Mouse (Mus musculus): Measurements from ENCODE around the gene Epb41l4b. TPM values are rescaled to one million over a fixed set of nuclear protein-coding genes. Genes with fewer than 3 reads are reported as not detected.

Gene Epb41l4b
- polyA plus RNA-seq (2015; fragmentation: Nextera tagmentation; extraction: Ambion mirVana): 4.5 and 6.5 TPM in 2 replicates

DNA sequence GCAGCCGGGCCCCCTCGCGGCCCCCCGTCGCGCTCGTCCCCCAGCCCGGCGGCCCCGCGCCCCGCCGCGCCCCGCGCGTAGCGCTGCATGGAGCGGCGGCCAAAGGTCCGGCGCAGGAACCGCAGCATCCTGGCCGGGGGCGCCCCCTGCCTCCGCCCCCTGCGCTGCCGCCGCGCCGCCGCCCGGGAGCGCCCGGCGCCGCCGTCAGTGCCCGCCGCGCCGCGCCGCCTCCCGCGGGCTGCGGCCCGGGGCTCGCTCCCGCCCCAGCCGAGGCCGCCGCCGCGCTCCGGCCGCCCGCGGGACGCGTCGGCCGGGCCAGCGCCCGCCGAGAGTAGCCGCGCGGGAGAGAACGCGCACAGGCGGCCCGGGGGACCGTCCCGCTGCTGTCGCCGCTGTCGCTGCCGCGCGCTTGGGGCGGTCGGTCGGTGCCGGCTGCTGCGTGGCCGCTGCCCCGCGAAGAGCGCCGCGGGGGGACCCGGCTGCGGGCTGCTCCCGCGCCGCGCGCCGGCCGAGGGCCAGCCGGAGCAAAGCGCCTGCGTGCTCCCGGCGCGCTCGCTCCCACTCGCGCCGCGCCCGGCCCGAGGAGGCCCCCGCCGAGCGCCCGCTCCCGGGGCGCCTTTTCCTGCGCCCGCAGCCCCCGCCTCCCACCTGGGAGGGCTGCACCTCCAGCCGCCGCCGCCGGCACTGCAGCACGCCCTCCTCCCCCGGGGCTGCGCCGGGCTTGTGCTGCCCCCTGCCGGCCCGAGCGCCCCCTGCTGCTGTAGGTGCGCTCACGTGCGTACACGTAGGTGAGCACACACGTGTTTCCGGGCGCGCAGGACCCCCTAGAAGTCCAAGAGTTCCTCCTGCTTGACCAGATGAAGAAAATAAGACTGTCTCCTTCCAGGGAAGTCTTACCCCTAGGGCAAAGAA, at the start of gene Epb41l4b:
Gene Epb41l4b (minus strand): TSS at position 412 of the 912 bp plus-strand sequence.
- WGBS: under 1% methylated on average over 66 of the region's 142 CpGs
- peak within 1 kb of the TSS; percentile 80 for H3K27ac ChIP-seq (replicated peaks)
- peaks cover 39% of the 10 kb centered on the region for H3K4me1 ChIP-seq
- H3K4me3 ChIP-seq (replicated peaks): peak within 1 kb of the TSS; percentile 68
- ATAC-seq (ENCODE audit: low FRiP score): peak; percentile 86
- no peaks in the 10 kb centered on the region for H3K36me3 ChIP-seq
- peak within 1 kb of the TSS; percentile 87 for H3K9ac ChIP-seq (replicated peaks)
- peaks cover 19% of the 10 kb centered on the region; the same call in 1 of the 2 replicates for H3K27me3 ChIP-seq (replicated peaks)
- peak within 1 kb of the TSS; percentile 88 for H3K4me2 ChIP-seq
- no peaks in the 10 kb centered on the region for H3K9me3 ChIP-seq (replicated peaks)

- H3K4me3 ChIP-seq (replicated peaks): no peak overlapping the region
- H3K27ac ChIP-seq (replicated peaks): no peak overlapping the region
- no peak for ATAC-seq (ENCODE audit: low FRiP score)
- H3K27me3 ChIP-seq (replicated peaks): no peaks in the 10 kb centered on the region
- H3K36me3 ChIP-seq: 0 out of 2 replicates have a peak, but pooled peaks cover 4% of the 10 kb centered on the region
- WGBS: 58% methylated on average over 9 of the region's 9 CpGs
- H3K4me1 ChIP-seq: no peaks in the 10 kb centered on the region
- no peak overlapping the region for H3K4me2 ChIP-seq
- H3K9ac ChIP-seq (replicated peaks): no peak overlapping the region
- H3K9me3 ChIP-seq (replicated peaks): no peaks in the 10 kb centered on the region
Observed at GRCm38 (mm10) chr4:57191543-57192283, 48.5 kb upstream of the Epb41l4b start.

DNA sequence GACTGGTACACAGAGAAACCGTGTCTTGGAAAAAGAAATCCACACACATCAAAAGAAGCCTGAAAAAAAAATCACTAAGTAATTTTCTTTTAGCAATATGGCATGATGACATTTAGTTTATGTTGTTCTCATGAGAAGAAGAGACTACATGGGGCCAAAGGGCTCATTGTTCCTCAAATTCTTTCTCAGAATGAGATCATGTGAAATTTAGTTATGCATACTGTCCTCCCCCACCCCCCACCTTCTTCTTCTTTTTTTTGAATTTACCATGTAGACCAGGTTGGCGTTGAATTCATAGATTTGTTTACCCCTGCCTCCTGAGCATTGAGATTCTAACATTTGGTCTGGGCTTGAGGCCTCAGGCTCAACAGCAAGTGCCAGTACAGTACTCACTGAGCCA, 46.6 kb upstream of the Epb41l4b start:
- Histone ChIP-seq H3K4me2 (no peak overlapping the region), H3K9me3 (replicated peaks) (no peaks in the 10 kb centered on the region), H3K4me3 (replicated peaks) (no peak overlapping the region), H3K4me1 (no peaks in the 10 kb centered on the region), H3K27me3 (replicated peaks) (no peaks in the 10 kb centered on the region), H3K27ac (replicated peaks) (no peak overlapping the region), H3K36me3 (0 out of 2 replicates have a peak, but pooled peaks cover under 1% of the 10 kb centered on the region), H3K9ac (replicated peaks) (no peak overlapping the region)
- WGBS: 94% methylated on average over 2 of the region's 2 CpGs
- no peak for ATAC-seq (ENCODE audit: low FRiP score)

- Histone ChIP-seq H3K27ac (replicated peaks) (no peak overlapping the region), H3K4me2 (no peak overlapping the region), H3K9me3 (replicated peaks) (no peaks in the 10 kb centered on the region), H3K27me3 (replicated peaks) (no peaks in the 10 kb centered on the region), H3K4me3 (replicated peaks) (no peak overlapping the region), H3K36me3 (no peaks in the 10 kb centered on the region), H3K9ac (replicated peaks) (no peak overlapping the region), H3K4me1 (no peaks in the 10 kb centered on the region)
- WGBS: 17% methylated on average over 6 of the region's 6 CpGs
- no peak for ATAC-seq (ENCODE audit: low FRiP score)
Observed at GRCm38 (mm10) chr4:57186035-57186434, 42.8 kb upstream of the Epb41l4b start.

DNA sequence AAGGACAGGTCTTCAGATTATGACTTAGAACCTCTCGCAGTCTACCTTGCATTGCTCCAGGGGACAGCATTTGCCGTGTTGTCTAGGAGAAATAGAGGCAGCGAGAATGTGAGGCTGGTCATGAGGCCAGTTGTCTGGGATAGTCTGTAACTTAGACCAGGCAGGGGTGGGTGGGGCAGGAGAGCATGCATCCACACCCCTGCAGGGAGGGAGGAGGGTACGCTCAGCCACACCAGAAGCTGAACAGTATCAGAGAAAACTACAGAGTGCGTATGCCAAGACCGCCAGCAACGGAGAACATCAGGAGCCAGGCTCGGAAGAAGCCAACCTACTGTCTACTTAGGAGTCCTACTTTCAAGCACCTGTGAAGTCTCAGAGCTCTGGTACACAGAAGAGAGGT, 42.2 kb upstream of the Epb41l4b start:
- no peaks in the 10 kb centered on the region for H3K4me1 ChIP-seq
- no peaks in the 10 kb centered on the region for H3K27me3 ChIP-seq (replicated peaks)
- H3K9ac ChIP-seq (replicated peaks): no peak overlapping the region
- no peaks in the 10 kb centered on the region for H3K9me3 ChIP-seq (replicated peaks)
- no peak overlapping the region for H3K4me2 ChIP-seq
- no peak overlapping the region for H3K27ac ChIP-seq (replicated peaks)
- no peak overlapping the region for H3K4me3 ChIP-seq (replicated peaks)
- 81% methylated on average over 8 of the region's 8 CpGs for WGBS
- no peaks in the 10 kb centered on the region for H3K36me3 ChIP-seq
- ATAC-seq (ENCODE audit: low FRiP score): no peak

DNA sequence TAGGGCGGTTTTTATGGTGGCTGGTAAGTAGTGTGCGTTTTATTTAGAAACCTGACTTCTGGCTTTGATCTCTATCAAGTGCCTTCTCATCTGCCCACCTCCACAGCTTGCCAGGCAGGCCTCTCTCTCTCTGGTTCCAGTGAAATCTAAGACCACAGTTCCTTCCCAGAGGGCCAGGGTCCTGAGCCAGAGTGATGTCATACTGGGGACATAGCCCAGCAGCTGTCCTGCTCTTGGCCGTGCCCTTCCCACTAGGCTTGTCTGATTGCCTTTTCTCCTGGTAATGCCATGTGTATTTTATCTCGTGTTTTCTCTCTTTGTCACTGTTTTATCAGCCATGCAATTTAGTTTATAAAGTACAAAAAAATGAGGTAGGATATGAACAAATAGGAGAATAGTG, 40.3 kb upstream of the Epb41l4b start:
- H3K4me1 ChIP-seq: no peaks in the 10 kb centered on the region
- no peaks in the 10 kb centered on the region for H3K36me3 ChIP-seq
- H3K27ac ChIP-seq (replicated peaks): no peak overlapping the region
- no peak for ATAC-seq (ENCODE audit: low FRiP score)
- H3K4me3 ChIP-seq (replicated peaks): no peak overlapping the region
- H3K4me2 ChIP-seq: no peak overlapping the region
- H3K9ac ChIP-seq (replicated peaks): no peak overlapping the region
- H3K9me3 ChIP-seq (replicated peaks): no peaks in the 10 kb centered on the region
- WGBS: 71% methylated on average over 4 of the region's 4 CpGs
- no peaks in the 10 kb centered on the region for H3K27me3 ChIP-seq (replicated peaks)

DNA sequence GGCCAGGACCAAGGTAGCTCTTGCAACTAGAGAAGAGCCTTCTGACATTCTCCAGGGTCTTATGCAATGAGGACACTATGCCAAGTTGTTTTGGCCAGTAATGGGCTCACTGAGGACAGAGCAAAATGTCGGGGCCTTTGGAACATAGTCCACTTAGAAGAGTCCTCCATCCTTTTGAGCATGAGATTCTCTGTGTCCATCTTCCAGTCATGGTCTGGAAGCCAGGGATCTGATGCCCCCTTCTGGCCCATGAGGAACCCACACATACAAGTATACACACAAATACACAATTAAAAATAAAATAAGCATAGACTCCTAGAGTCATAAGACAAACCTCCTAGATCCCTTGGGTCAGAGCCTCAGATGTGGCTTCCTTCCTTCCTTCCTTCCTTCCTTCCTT, 38.3 kb upstream of the Epb41l4b start:
- Histone ChIP-seq H3K36me3 (no peaks in the 10 kb centered on the region), H3K4me1 (no peaks in the 10 kb centered on the region), H3K9ac (replicated peaks) (no peak overlapping the region), H3K27me3 (replicated peaks) (no peaks in the 10 kb centered on the region), H3K4me2 (no peak overlapping the region), H3K9me3 (replicated peaks) (no peaks in the 10 kb centered on the region), H3K27ac (replicated peaks) (no peak overlapping the region), H3K4me3 (replicated peaks) (no peak overlapping the region)
- WGBS: 69% methylated on average over 1 of the region's 1 CpGs
- no peak for ATAC-seq (ENCODE audit: low FRiP score)

- Histone ChIP-seq H3K27ac (replicated peaks) (no peak overlapping the region), H3K4me3 (replicated peaks) (no peak overlapping the region), H3K4me1 (no peaks in the 10 kb centered on the region), H3K4me2 (no peak overlapping the region), H3K9ac (replicated peaks) (no peak overlapping the region), H3K36me3 (no peaks in the 10 kb centered on the region), H3K9me3 (replicated peaks) (no peaks in the 10 kb centered on the region), H3K27me3 (replicated peaks) (no peaks in the 10 kb centered on the region)
- ATAC-seq (ENCODE audit: low FRiP score): no peak
- WGBS: 74% methylated on average over 4 of the region's 4 CpGs
Observed at GRCm38 (mm10) chr4:57178881-57179280, 35.6 kb upstream of the Epb41l4b start.

DNA sequence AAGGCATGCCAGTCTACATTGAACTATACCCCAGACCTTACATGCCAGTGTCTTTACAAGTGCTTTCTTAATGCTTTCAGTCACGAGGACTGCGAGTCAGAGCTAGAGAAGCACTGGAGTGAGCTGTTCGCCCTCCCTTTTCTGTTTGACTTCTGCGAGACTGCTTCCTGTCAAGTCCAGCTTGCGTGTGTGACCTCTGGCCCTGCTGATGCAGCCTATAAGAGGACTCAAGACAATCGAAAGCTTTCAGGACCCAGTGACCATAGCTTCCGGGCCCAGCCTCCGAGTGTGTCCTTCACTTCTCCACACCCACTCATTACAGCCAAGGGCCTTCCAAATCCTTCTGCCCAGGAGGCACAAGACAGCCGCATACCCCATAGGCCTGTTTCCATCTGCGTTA, 32.1 kb upstream of the Epb41l4b start:
- 77% methylated on average over 10 of the region's 10 CpGs for WGBS
- H3K27ac ChIP-seq (replicated peaks): no peak overlapping the region
- no peaks in the 10 kb centered on the region for H3K27me3 ChIP-seq (replicated peaks)
- no peak overlapping the region for H3K4me3 ChIP-seq (replicated peaks)
- no peak overlapping the region for H3K9ac ChIP-seq (replicated peaks)
- H3K4me2 ChIP-seq: no peak overlapping the region
- H3K9me3 ChIP-seq (replicated peaks): no peaks in the 10 kb centered on the region
- ATAC-seq (ENCODE audit: low FRiP score): no peak
- no peaks in the 10 kb centered on the region for H3K36me3 ChIP-seq
- H3K4me1 ChIP-seq: no peaks in the 10 kb centered on the region

GRCm38 (mm10) chr4:57172861-57173260, 29.6 kb upstream of the Epb41l4b start:
- WGBS: 68% methylated on average over 8 of the region's 8 CpGs
- H3K4me2 ChIP-seq: no peak overlapping the region
- ATAC-seq (ENCODE audit: low FRiP score): no peak

GRCm38 (mm10) chr4:57171817-57172216, 28.6 kb upstream of the Epb41l4b start:
- H3K36me3 ChIP-seq: no peaks in the 10 kb centered on the region
- no peak for ATAC-seq (ENCODE audit: low FRiP score)
- H3K4me2 ChIP-seq: no peak overlapping the region
- H3K4me3 ChIP-seq (replicated peaks): no peak overlapping the region
- H3K27me3 ChIP-seq (replicated peaks): no peaks in the 10 kb centered on the region
- no peaks in the 10 kb centered on the region for H3K9me3 ChIP-seq (replicated peaks)
- no peak overlapping the region for H3K27ac ChIP-seq (replicated peaks)
- H3K9ac ChIP-seq (replicated peaks): no peak overlapping the region
- no peaks in the 10 kb centered on the region for H3K4me1 ChIP-seq
- WGBS: 51% methylated on average over 5 of the region's 5 CpGs

More at GRCm38 (mm10) chr4:57172861-57173260, 29.6 kb upstream of the Epb41l4b start:
- Histone ChIP-seq H3K4me3 (replicated peaks) (no peak overlapping the region), H3K9me3 (replicated peaks) (no peaks in the 10 kb centered on the region), H3K9ac (replicated peaks) (no peak overlapping the region), H3K27ac (replicated peaks) (no peak overlapping the region), H3K36me3 (no peaks in the 10 kb centered on the region), H3K27me3 (replicated peaks) (no peaks in the 10 kb centered on the region), H3K4me1 (no peaks in the 10 kb centered on the region)

GRCm38 (mm10) chr4:57168680-57169079, 25.4 kb upstream of the Epb41l4b start:
- H3K9me3 ChIP-seq (replicated peaks): no peaks in the 10 kb centered on the region
- WGBS: 82% methylated on average over 3 of the region's 3 CpGs
- no peak overlapping the region for H3K4me3 ChIP-seq (replicated peaks)
- no peaks in the 10 kb centered on the region for H3K27me3 ChIP-seq (replicated peaks)
- H3K4me2 ChIP-seq: no peak overlapping the region
- H3K9ac ChIP-seq (replicated peaks): no peak overlapping the region
- H3K36me3 ChIP-seq: no peaks in the 10 kb centered on the region
- H3K27ac ChIP-seq (replicated peaks): no peak overlapping the region
- H3K4me1 ChIP-seq: no peaks in the 10 kb centered on the region
- ATAC-seq (ENCODE audit: low FRiP score): no peak
